Mouse (Mus musculus) embryonic facial prominence, embryonic 10.5 days (tissue): Measurements from ENCODE around the gene Ankrd28. TPM values are rescaled to one million over a fixed set of nuclear protein-coding genes. Genes with fewer than 3 reads are reported as not detected.
"Not testable (repeated sequence)": the region's sequence is repeated elsewhere in the genome, so short reads cannot be mapped to it uniquely, and the experiment has no call there.

Experiments used
- DNase-seq: peaks from one replicate; pipeline ENCODE4 v3.0.0-alpha.2; 2017; ENCODE audit warnings: low spot score
- H3K27ac ChIP-seq: fragments of 300-500 bp; sonication (generic); replicated peaks from 2 replicates; pipeline ENCODE4 v1.5.1; 2016; ENCODE audit warnings: mild to moderate bottlenecking
- H3K27me3 ChIP-seq: fragments of 300-500 bp; sonication (generic); replicated peaks from 2 replicates; pipeline ENCODE4 v1.6.1; 2016; ENCODE audit warnings: low read depth, mild to moderate bottlenecking; ENCODE audit not compliant: poor library complexity, severe bottlenecking
- H3K36me3 ChIP-seq: fragments of 300-500 bp; sonication (generic); replicated peaks from 2 replicates; pipeline ENCODE4 v1.6.1; 2016; ENCODE audit warnings: mild to moderate bottlenecking, moderate library complexity
- H3K4me1 ChIP-seq: fragments of 300-500 bp; sonication (generic); 2 replicates; pipeline ENCODE4 v1.6.1; 2016
- H3K4me3 ChIP-seq: fragments of 300-500 bp; sonication (generic); 2 replicates; pipeline ENCODE4 v1.5.1; 2016; ENCODE audit warnings: mild to moderate bottlenecking, moderate library complexity
- H3K9me3 ChIP-seq: fragments of 300-500 bp; sonication (generic); 2 replicates; pipeline ENCODE4 v1.6.1; 2016; ENCODE audit warnings: mild to moderate bottlenecking
- WGBS: fragments of 180-500 bp; shearing (Covaris S2); methylation state at CpG from one replicate; pipeline ENCODE4 v1.1.7; 2016; 5-methylcytosine and 5-hydroxymethylcytosine counted together
- polyA plus RNA-seq: library from polyadenylated mRNA; unstranded; fragments of >200 nt; fragmentation: Nextera tagmentation; extraction: Ambion mirVana; gene quantifications from 2 replicates; pipeline ENCODE4 v1.2.1, GENCODE M21; 2016

Gene Ankrd28
- polyA plus RNA-seq: 9.5 and 10.7 TPM in 2 replicates

DNA sequence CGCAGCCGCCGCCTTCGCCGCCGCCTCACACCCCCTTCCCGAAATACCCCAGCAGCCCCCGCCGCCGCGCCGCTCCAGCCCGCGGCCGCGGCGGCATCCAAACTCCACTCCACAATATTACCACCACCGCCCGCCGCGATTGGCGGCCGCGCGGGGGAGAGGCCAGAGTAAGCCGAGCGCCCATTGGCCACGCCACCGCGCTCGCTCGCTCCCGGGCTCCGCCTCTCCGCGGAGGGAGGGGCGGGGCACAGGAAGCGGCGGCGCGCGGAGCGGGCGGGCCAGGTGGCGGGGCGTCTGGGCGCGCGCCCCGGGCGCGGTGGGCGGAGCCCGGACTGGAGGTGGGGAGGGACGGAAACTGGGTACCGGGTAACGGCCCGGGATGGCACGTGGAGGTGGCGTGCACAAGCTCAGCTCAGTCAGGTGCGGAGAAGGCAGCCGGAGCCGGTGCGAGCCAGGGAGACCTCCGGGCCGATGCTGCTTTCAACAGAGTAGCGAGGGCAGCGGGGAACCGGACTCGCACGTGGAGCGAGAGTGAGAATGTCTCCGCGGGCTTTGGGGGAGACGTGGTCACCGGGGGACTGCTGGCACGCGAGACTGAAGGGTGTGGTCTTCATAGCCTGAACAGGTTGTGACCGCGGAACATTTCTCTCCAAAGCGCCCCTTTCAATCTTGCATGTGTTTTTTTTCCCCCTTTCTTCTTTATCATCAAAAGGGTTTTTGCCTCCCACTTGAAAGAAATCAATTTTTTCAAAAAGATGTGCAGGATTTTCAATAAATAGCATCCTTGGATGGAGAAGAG, at the start of gene Ankrd28:
Gene Ankrd28 (minus strand): TSS at position 81 of the 799 bp plus-strand sequence.
- Histone ChIP-seq H3K4me1 (peaks cover 18% of the 10 kb centered on the region), H3K27me3 (no peaks in the 10 kb centered on the region), H3K9me3 (no peaks in the 10 kb centered on the region), H3K27ac (peak within 1 kb of the TSS; percentile 91), H3K4me3 (peak within 1 kb of the TSS; percentile 92), H3K36me3 (no peaks in the 10 kb centered on the region)
- WGBS: under 1% methylated on average over 81 of the region's 81 CpGs
- peak; percentile 97 for DNase-seq

GRCm38 (mm10) chr14:31879456-31879855, 49.0 kb upstream of the Ankrd28 start:
- Histone ChIP-seq H3K36me3 (no peaks in the 10 kb centered on the region), H3K27ac (no peak overlapping the region), H3K27me3 (no peaks in the 10 kb centered on the region), H3K9me3 (no peaks in the 10 kb centered on the region), H3K4me1 (no peaks in the 10 kb centered on the region), H3K4me3 (no peak overlapping the region)
- WGBS: 91% methylated on average over 6 of the region's 6 CpGs
- no peak for DNase-seq

- Histone ChIP-seq H3K27me3 (no peaks in the 10 kb centered on the region), H3K36me3 (no peaks in the 10 kb centered on the region), H3K9me3 (peaks cover 2% of the 10 kb centered on the region; the same call in 1 of the 2 replicates), H3K4me3 (no peak overlapping the region), H3K27ac (no peak overlapping the region), H3K4me1 (no peaks in the 10 kb centered on the region)
- no peak for DNase-seq
- WGBS: 80% methylated on average over 5 of the region's 5 CpGs
These were observed 41.7 kb upstream of the Ankrd28 start for GRCm38 (mm10) chr14:31872130-31872529.

DNA sequence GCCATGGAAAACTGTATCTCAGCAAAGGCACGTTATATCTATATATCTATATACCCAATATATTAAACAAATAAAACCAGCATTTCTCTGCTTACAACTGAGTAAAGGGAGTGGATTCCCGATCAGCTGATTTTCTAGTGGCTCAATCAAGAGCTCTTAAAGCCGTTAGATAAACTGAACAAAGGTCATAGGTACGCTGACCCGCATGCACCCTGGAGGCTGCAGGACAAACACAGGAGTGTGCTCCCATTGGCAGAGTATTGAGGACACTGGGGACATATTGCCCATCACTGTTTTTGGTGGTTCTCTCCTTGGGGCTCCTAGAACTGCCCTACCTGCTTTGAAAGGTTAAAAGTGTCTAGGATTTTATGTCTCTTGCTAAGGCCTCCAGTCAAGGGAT, 40.0 kb upstream of the Ankrd28 start:
- H3K9me3 ChIP-seq: peaks cover 19% of the 10 kb centered on the region
- no peak for DNase-seq
- H3K27me3 ChIP-seq: no peaks in the 10 kb centered on the region
- no peaks in the 10 kb centered on the region for H3K36me3 ChIP-seq
- WGBS: 80% methylated on average over 5 of the region's 5 CpGs
- H3K4me3 ChIP-seq: no peak overlapping the region
- no peaks in the 10 kb centered on the region for H3K4me1 ChIP-seq
- no peak overlapping the region for H3K27ac ChIP-seq

- H3K27me3 ChIP-seq: no peaks in the 10 kb centered on the region
- H3K9me3 ChIP-seq: peaks cover 24% of the 10 kb centered on the region
These were observed 38.1 kb upstream of the Ankrd28 start for GRCm38 (mm10) chr14:31868591-31868990.

DNA sequence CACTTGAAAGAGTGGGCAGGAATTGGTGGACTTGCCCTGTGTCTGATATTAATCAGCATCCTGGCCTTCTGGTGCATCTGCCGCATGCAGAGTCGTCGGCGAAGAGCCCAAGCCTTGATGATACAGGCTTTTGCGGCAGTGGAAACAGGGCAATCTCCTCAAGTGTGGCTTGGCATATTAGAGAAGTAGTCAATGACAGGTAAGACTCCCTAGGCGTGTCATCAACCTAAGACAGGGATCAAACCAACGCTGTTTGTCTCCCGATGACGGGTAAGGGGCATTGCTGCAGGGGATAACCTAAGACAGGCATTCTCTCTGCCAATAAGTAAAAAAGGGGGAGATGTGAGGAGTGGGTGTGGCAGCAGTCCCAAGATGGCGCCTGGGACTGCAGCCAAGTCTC, 35.9 kb upstream of the Ankrd28 start:
- peaks cover 34% of the 10 kb centered on the region for H3K9me3 ChIP-seq
- not testable (repeated sequence) for H3K27ac ChIP-seq, H3K36me3 ChIP-seq, H3K4me3 ChIP-seq, H3K27me3 ChIP-seq, DNase-seq, H3K4me1 ChIP-seq
- 94% methylated on average over 10 of the region's 10 CpGs for WGBS

More at GRCm38 (mm10) chr14:31868591-31868990, 38.1 kb upstream of the Ankrd28 start:
- no peak for DNase-seq
- Histone ChIP-seq H3K4me1 (no peaks in the 10 kb centered on the region), H3K36me3 (no peaks in the 10 kb centered on the region), H3K27ac (no peak overlapping the region), H3K4me3 (no peak overlapping the region)
- 82% methylated on average over 1 of the region's 1 CpGs for WGBS

DNA sequence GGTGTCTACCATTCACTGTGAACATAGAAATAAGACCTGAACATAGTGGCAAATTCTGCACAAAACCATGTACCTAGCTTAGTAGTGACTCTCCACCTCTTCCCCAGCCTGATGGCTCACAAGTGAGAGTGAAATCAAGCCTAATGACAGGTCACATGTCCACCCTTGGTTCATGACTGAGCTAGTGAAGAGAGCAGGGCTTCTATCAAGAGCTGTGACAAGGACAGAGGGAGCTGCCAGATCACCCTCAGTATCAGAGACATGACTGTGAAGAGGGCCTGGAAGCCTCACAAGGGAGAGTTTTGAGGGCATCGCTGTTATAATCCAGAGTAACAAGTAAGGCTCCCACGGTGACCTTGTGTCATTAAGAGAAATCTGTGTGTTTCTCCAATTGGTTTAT, 28.2 kb upstream of the Ankrd28 start:
- Histone ChIP-seq H3K27me3 (no peaks in the 10 kb centered on the region), H3K9me3 (peaks cover 11% of the 10 kb centered on the region; the same call in 1 of the 2 replicates), H3K4me1 (peaks cover 9% of the 10 kb centered on the region), H3K4me3 (no peak overlapping the region), H3K36me3 (no peaks in the 10 kb centered on the region), H3K27ac (no peak overlapping the region)
- WGBS: 92% methylated on average over 2 of the region's 2 CpGs
- no peak for DNase-seq

GRCm38 (mm10) chr14:31857096-31857975, 26.9 kb upstream of the Ankrd28 start:
- DNase-seq: peak; percentile 14
- H3K36me3 ChIP-seq: no peaks in the 10 kb centered on the region
- no peak overlapping the region for H3K27ac ChIP-seq
- peaks cover 9% of the 10 kb centered on the region; the same call in 1 of the 2 replicates for H3K9me3 ChIP-seq
- peaks cover 9% of the 10 kb centered on the region for H3K4me1 ChIP-seq
- no peak overlapping the region for H3K4me3 ChIP-seq
- 68% methylated on average over 11 of the region's 11 CpGs for WGBS
- no peaks in the 10 kb centered on the region for H3K27me3 ChIP-seq

DNA sequence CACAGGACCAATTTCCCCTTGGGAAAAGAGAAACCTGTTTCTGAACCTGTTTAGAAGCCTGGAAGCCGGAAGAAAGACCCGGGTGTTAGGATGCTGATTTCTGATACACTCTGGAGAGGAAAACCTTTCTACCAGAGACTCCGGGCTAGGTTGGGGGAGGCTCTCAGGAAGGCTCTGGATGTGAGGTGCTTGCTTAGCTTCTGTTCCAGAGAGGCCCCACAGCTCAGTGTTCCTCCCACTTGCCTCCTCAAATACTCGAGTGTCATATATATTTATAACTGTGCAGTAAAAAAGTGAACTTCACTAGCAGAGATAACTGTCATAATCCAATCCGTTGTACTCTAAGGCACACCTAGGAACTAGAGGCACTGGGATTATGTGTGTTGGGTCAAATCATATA, 25.6 kb upstream of the Ankrd28 start:
- H3K4me3 ChIP-seq: no peak overlapping the region
- H3K36me3 ChIP-seq: no peaks in the 10 kb centered on the region
- no peak for DNase-seq
- no peaks in the 10 kb centered on the region for H3K9me3 ChIP-seq
- H3K4me1 ChIP-seq: peaks cover 9% of the 10 kb centered on the region
- no peak overlapping the region for H3K27ac ChIP-seq
- no peaks in the 10 kb centered on the region for H3K27me3 ChIP-seq
- 84% methylated on average over 5 of the region's 5 CpGs for WGBS

DNA sequence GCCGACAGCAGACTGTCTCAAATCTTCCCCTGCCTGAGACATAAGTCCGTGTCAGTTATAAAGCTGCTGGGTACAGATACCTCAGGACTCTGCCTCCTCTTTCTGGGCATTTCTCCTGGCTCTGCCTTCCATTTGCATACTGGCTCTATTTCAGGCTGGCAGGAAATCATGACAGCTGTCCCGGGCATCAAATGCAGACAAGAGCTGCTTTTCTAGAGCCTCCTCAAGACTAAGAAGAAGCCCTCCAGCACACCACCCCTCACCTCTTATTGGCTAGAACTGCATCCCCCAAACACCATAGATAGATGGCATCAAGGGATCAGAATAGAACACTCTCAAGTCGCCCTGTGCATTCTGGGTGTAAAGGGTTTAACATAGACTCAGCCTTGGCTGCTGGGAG, 24.2 kb upstream of the Ankrd28 start:
- 76% methylated on average over 4 of the region's 4 CpGs for WGBS

DNA sequence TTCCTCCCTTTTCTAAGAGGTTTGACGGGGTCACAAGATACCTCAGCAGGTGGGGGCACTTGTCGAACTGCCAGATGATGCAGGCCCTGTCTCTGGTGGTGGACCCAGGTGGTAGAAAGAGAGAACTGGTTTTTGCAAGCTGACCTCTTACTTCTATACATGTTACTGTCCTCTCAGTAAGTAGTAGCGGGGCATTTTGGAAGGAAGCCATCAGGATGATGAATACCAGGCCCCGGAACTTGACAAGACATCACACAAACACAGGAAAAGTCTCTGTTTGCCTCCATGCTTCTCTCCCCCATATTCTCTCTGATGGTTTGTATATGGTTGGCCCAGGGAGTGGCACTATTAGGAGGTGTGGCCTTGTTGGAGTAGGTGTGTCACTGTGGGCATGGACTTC, 13.1 kb upstream of the Ankrd28 start:
- no peak for DNase-seq
- 84% methylated on average over 4 of the region's 4 CpGs for WGBS
- Histone ChIP-seq H3K4me1 (no peaks in the 10 kb centered on the region), H3K27me3 (no peaks in the 10 kb centered on the region), H3K36me3 (no peaks in the 10 kb centered on the region), H3K27ac (no peak overlapping the region), H3K9me3 (peaks cover 3% of the 10 kb centered on the region; the same call in 1 of the 2 replicates), H3K4me3 (no peak overlapping the region)

More for the DNA sequence above, 24.2 kb upstream of the Ankrd28 start:
- no peaks in the 10 kb centered on the region for H3K27me3 ChIP-seq
- H3K9me3 ChIP-seq: no peaks in the 10 kb centered on the region
- no peak overlapping the region for H3K27ac ChIP-seq
- no peak overlapping the region for H3K4me3 ChIP-seq
- peaks cover 9% of the 10 kb centered on the region for H3K4me1 ChIP-seq
- no peaks in the 10 kb centered on the region for H3K36me3 ChIP-seq
- DNase-seq: no peak

- no peak for DNase-seq
- Histone ChIP-seq H3K4me3 (peak overlapping the region; percentile 92; the same call in 1 of the 2 replicates), H3K27me3 (no peaks in the 10 kb centered on the region), H3K9me3 (0 out of 2 replicates have a peak, but pooled peaks cover 8% of the 10 kb centered on the region), H3K27ac (no peak overlapping the region), H3K36me3 (no peaks in the 10 kb centered on the region), H3K4me1 (peaks cover 16% of the 10 kb centered on the region)
- whole genome bisulfite sequencing: 71% methylated on average over 4 of the region's 4 CpGs
These were observed 1.6 kb upstream of the Ankrd28 start for GRCm38 (mm10) chr14:31832022-31832421.
